Mouse (Mus musculus): ENCODE measurements around the gene Diexf.

Gene Diexf

GRCm38 (mm10) chr1:193086111-193086841 is 43.8 kb downstream of the Diexf start:
- in situ Hi-C loops (cut with MboI) = no loop called here

- in situ Hi-C loops (cut with MboI) = no loop called here
Measured at GRCm38 (mm10) chr1:193085541-193086020, 44.5 kb downstream of the Diexf start.

GRCm38 (mm10) chr1:193084016-193084415 is 46.1 kb downstream of the Diexf start:
- in situ Hi-C loops (cut with MboI) = no loop called here

GRCm38 (mm10) chr1:193083051-193083450 is 47.0 kb downstream of the Diexf start:
- in situ Hi-C loops (cut with MboI) = no loop called here

- in situ Hi-C loops (cut with MboI) = no loop called here
Measured at GRCm38 (mm10) chr1:193082311-193082921, 47.7 kb downstream of the Diexf start.

GRCm38 (mm10) chr1:193062618-193063017 is 67.5 kb downstream of the Diexf start:
- in situ Hi-C loops (cut with MboI) = no loop called here

- in situ Hi-C loops (cut with MboI) = no loop called here
Measured at GRCm38 (mm10) chr1:193060167-193060566, 69.9 kb downstream of the Diexf start.

GRCm38 (mm10) chr1:193059596-193059995 is 70.5 kb downstream of the Diexf start:
- in situ Hi-C loops (cut with MboI) = no loop called here

GRCm38 (mm10) chr1:193054401-193054800 is 75.7 kb downstream of the Diexf start:
- in situ Hi-C loops (cut with MboI) = no loop called here

- in situ Hi-C loops (cut with MboI) = no loop called here
Measured at GRCm38 (mm10) chr1:193053065-193053464, 77.0 kb downstream of the Diexf start.

- in situ Hi-C loops (cut with MboI) = no loop called here
Measured at GRCm38 (mm10) chr1:193047616-193048015, 82.5 kb downstream of the Diexf start.

- in situ Hi-C loops (cut with MboI) = no loop called here
Measured at GRCm38 (mm10) chr1:193042760-193043295, 87.2 kb downstream of the Diexf start.

All from mature B cell (primary cell).